Mouse (Mus musculus): Measurements from ENCODE around the gene Plek2. TPM values are rescaled to one million over a fixed set of nuclear protein-coding genes. Genes with fewer than 3 reads are reported as not detected.

The Plek2 gene
- total RNA-seq, 2 experiments from 2014 or later, result 0.21 to 0.30 TPM

Other genes with a start within 250 kb of the Plek2 start
- gene Fam71d, start 215.4 kb downstream of the Plek2 start, total RNA-seq (2021), result 1 to 10 TPM in 1 of 2 experiments, under 1 TPM in 1; 0.35 to 1.8 TPM
- gene Mpp5, start 158.1 kb downstream of the Plek2 start, total RNA-seq (2021), result 10 to 100 TPM; 23.6 to 27.7 TPM
- 100 to 1,000 TPM; 301 to 302 TPM for gene Atp6v1d, start 45.3 kb downstream of the Plek2 start, total RNA-seq (2021)
- 10 to 100 TPM; 48.9 to 52.7 TPM for gene Eif2s1, start 45.1 kb downstream of the Plek2 start, total RNA-seq (2021)
- 10 to 100 TPM; 24.8 to 25.5 TPM for gene Tmem229b, start 100.7 kb upstream of the Plek2 start, total RNA-seq (2021)
- 10 to 100 TPM in 1 of 2 experiments, 1 to 10 TPM in 1; 9.9 to 12.5 TPM for gene Plekhh1, start 122.2 kb upstream of the Plek2 start, total RNA-seq (2021)
- gene Pigh, start 182.7 kb upstream of the Plek2 start, total RNA-seq (2021), result 1 to 10 TPM; 8.3 to 9.6 TPM
- gene Arg2, start 223.8 kb upstream of the Plek2 start, total RNA-seq (2021), result 1 to 10 TPM; 2.0 to 2.7 TPM